Mouse (Mus musculus): ENCODE measurements around the gene Slf1. TPM values are rescaled to one million over a fixed set of nuclear protein-coding genes. Genes with fewer than 3 reads are reported as not detected.
A peak's percentile ranks its signal among the peaks of the same experiment; 100 is the strongest.

Slf1 gene
- polyA plus RNA-seq, 2 experiments: 19.4 to 33.1 TPM

DNA sequence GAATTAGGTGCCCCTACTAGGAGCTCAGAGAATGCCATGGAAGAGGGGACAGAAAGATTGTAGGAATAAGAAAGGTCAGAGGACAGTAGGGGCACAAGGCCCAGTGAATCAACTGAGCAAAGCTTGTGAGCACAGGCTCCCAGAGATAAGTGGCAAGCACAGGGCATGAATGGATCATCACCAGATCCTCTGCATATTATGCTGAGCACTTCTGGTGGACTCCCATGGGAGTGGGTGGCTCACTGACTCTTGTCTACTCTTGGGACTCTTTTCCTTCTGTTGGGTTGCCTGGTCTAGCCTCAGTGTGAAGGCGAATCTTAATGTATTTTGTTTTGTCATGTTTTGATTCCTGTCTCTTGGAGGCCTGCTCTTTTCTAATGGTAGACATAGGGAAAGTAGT, 66.4 kb downstream of the Slf1 start:
- 97% methylated on average over 1 of the region's 1 CpGs for WGBS
- no peak overlapping the region for H3K4me2 ChIP-seq (replicated peaks; ENCODE audit: low read depth, low read length, severe bottlenecking)

GRCm38 (mm10) chr13:77063221-77063620, 72.1 kb downstream of the Slf1 start:
- Histone ChIP-seq H3K9ac (ENCODE audit: low read depth, low read length, severe bottlenecking) (no peak overlapping the region), H3K27me3 (ENCODE audit: control insufficient read depth, insufficient read depth, low read length) (no peaks in the 10 kb centered on the region), H3K4me3 (replicated peaks; ENCODE audit: low read length) (no peak overlapping the region), H3K36me3 (ENCODE audit: control insufficient read depth, insufficient read depth, low read length) (no peaks in the 10 kb centered on the region; the same call in 1 of the 2 replicates), H3K27ac (replicated peaks; ENCODE audit: low read depth, low read length) (no peak overlapping the region), H3K4me2 (replicated peaks; ENCODE audit: low read depth, low read length, severe bottlenecking) (no peak overlapping the region), H3K9me3 (ENCODE audit: control insufficient read depth, low read length) (no peaks in the 10 kb centered on the region), H3K4me1 (ENCODE audit: control insufficient read depth, insufficient read depth, low read length) (no peaks in the 10 kb centered on the region)
- 90% methylated on average over 1 of the region's 1 CpGs for WGBS
- DNase-seq (ENCODE audit: low spot score) (no peak), ATAC-seq (ENCODE audit: low FRiP score, low read depth) (no peak)
- TF ChIP-seq POLR2A (IDR thresholded peaks at IDR 0.05; ENCODE audit: borderline replicate concordance, extremely low read depth, insufficient read depth, insufficient read length): no peak

More for the DNA sequence above, 66.4 kb downstream of the Slf1 start:
- no peak overlapping the region for H3K27ac ChIP-seq (replicated peaks; ENCODE audit: low read depth, low read length)
- no peaks in the 10 kb centered on the region for H3K4me1 ChIP-seq (ENCODE audit: control insufficient read depth, insufficient read depth, low read length)
- no peak for TF ChIP-seq POLR2A (IDR thresholded peaks at IDR 0.05; ENCODE audit: borderline replicate concordance, extremely low read depth, insufficient read depth, insufficient read length)
- DNase-seq (ENCODE audit: low spot score) (no peak), ATAC-seq (ENCODE audit: low FRiP score, low read depth) (no peak)
- no peaks in the 10 kb centered on the region for H3K36me3 ChIP-seq (ENCODE audit: control insufficient read depth, insufficient read depth, low read length)
- H3K9ac ChIP-seq (ENCODE audit: low read depth, low read length, severe bottlenecking): no peak overlapping the region
- no peaks in the 10 kb centered on the region for H3K27me3 ChIP-seq (ENCODE audit: control insufficient read depth, insufficient read depth, low read length)
- no peaks in the 10 kb centered on the region for H3K9me3 ChIP-seq (ENCODE audit: control insufficient read depth, low read length)
- H3K4me3 ChIP-seq (replicated peaks; ENCODE audit: low read length): no peak overlapping the region

DNA sequence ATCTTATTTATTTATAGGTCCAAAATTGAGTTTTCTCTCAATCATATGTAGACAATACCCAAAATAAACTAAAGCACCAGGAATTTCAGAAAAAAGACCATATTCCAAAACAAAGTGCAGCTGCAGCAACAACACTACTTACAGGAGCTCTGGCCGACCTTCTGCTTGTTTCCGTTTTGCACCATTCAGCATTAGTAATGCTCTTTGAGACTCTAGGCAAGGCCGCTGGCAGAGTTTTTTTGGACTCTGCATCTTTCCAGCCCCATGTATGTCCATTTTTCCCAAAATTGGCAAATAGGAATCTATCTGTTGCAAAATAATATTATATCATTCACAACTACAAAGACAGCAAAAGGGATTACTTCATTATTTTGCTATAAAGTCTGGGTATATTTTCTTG, 85.5 kb downstream of the Slf1 start:
- WGBS: 85% methylated on average over 3 of the region's 3 CpGs
- Histone ChIP-seq H3K9ac (ENCODE audit: low read depth, low read length, severe bottlenecking) (no peak overlapping the region), H3K36me3 (ENCODE audit: control insufficient read depth, insufficient read depth, low read length) (no peaks in the 10 kb centered on the region), H3K27ac (replicated peaks; ENCODE audit: low read depth, low read length) (no peak overlapping the region), H3K4me3 (replicated peaks; ENCODE audit: low read length) (no peak overlapping the region), H3K27me3 (ENCODE audit: control insufficient read depth, insufficient read depth, low read length) (no peaks in the 10 kb centered on the region), H3K4me2 (replicated peaks; ENCODE audit: low read depth, low read length, severe bottlenecking) (no peak overlapping the region), H3K9me3 (ENCODE audit: control insufficient read depth, low read length) (no peaks in the 10 kb centered on the region), H3K4me1 (ENCODE audit: control insufficient read depth, insufficient read depth, low read length) (no peaks in the 10 kb centered on the region)
- no peak for TF ChIP-seq POLR2A (IDR thresholded peaks at IDR 0.05; ENCODE audit: borderline replicate concordance, extremely low read depth, insufficient read depth, insufficient read length)
- no peak for DNase-seq (ENCODE audit: low spot score)
- no peak for ATAC-seq (ENCODE audit: low FRiP score, low read depth)

- H3K4me1 ChIP-seq (ENCODE audit: control insufficient read depth, insufficient read depth, low read length): no peaks in the 10 kb centered on the region
- ATAC-seq (ENCODE audit: low FRiP score, low read depth): no peak
- 80% methylated on average over 1 of the region's 1 CpGs for WGBS
- TF ChIP-seq POLR2A (IDR thresholded peaks at IDR 0.05; ENCODE audit: borderline replicate concordance, extremely low read depth, insufficient read depth, insufficient read length): no peak
- H3K27ac ChIP-seq (replicated peaks; ENCODE audit: low read depth, low read length): no peak overlapping the region
- peak; percentile 48 for DNase-seq (ENCODE audit: low spot score)
- no peaks in the 10 kb centered on the region for H3K27me3 ChIP-seq (ENCODE audit: control insufficient read depth, insufficient read depth, low read length)
- H3K36me3 ChIP-seq (ENCODE audit: control insufficient read depth, insufficient read depth, low read length): no peaks in the 10 kb centered on the region; the same call in 1 of the 2 replicates
- no peaks in the 10 kb centered on the region for H3K9me3 ChIP-seq (ENCODE audit: control insufficient read depth, low read length)
- H3K9ac ChIP-seq (ENCODE audit: low read depth, low read length, severe bottlenecking): no peak overlapping the region
- no peak overlapping the region for H3K4me3 ChIP-seq (replicated peaks; ENCODE audit: low read length)
- no peak overlapping the region for H3K4me2 ChIP-seq (replicated peaks; ENCODE audit: low read depth, low read length, severe bottlenecking)
These were observed 86.8 kb downstream of the Slf1 start for GRCm38 (mm10) chr13:77048461-77048860.

DNA sequence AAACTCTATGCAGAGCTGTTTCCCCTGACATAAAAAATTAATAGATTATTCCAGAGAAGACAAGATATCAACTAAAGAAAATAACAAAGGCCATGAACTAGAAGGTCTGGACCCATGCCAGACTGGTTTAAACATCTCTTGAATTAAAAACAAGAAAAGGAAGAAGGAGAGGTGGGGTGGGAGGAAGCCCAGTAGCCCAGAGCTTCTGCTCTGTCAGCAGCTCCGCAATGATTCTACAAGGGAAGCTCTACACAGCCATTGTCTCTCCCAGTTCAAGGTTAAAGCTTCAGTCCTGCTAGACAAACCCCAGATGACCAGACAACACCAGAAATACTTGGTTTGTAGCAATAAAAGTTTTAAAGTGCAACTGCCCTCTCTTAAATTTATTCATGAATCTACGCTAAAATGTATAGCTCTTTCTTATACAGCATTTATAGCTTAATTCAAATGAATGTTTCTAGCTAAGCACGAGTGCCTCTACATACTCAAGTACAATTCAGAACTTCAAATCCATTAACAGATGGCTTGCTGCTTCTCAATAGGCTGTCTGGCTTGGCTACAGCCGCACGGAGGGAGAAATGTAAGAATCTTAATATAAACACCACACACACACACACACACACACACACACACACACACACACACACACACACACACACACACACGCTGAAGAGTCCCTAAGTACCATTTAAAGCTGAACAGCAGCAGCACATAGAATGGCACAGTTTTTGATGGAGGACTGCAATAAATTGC, 87.9 kb downstream of the Slf1 start:
- DNase-seq (ENCODE audit: low spot score) (no peak), ATAC-seq (ENCODE audit: low FRiP score, low read depth) (no peak)
- Histone ChIP-seq H3K9ac (ENCODE audit: low read depth, low read length, severe bottlenecking) (no peak overlapping the region), H3K4me3 (replicated peaks; ENCODE audit: low read length) (no peak overlapping the region), H3K4me1 (ENCODE audit: control insufficient read depth, insufficient read depth, low read length) (no peaks in the 10 kb centered on the region), H3K9me3 (ENCODE audit: control insufficient read depth, low read length) (no peaks in the 10 kb centered on the region), H3K36me3 (ENCODE audit: control insufficient read depth, insufficient read depth, low read length) (no peaks in the 10 kb centered on the region; the same call in 1 of the 2 replicates), H3K4me2 (replicated peaks; ENCODE audit: low read depth, low read length, severe bottlenecking) (no peak overlapping the region), H3K27me3 (ENCODE audit: control insufficient read depth, insufficient read depth, low read length) (no peaks in the 10 kb centered on the region), H3K27ac (replicated peaks; ENCODE audit: low read depth, low read length) (no peak overlapping the region)
- 68% methylated on average over 6 of the region's 6 CpGs for WGBS
- no peak for TF ChIP-seq POLR2A (IDR thresholded peaks at IDR 0.05; ENCODE audit: borderline replicate concordance, extremely low read depth, insufficient read depth, insufficient read length)

Data from limb, embryonic 14.5 days (tissue).